Mouse (Mus musculus): ENCODE measurements around the gene Poll.

DNA sequence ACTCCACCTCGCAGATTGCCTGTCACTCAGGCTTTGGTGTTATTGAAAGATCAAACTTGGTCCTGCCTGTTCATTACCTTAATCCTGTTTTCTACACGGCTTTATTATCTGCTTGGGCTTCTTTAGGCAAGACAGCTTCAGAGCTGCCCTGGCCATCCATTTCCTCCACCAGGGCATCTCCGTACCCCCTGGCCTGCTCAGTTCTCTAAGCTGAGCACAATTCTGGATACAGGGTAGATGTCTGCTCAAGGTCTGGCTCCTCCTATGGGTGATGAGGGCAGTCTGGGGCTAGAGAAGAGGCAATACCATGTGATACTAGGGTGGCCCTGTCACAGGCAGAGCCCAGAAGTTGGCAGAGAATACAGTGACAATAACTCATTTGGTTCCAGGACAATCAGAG lies 26.5 kb upstream of the Poll start:
- TF ChIP-seq CTCF (IDR thresholded peaks at IDR 0.05; ENCODE audit: borderline replicate concordance, insufficient read depth, low read depth, low read length) (no peak), POLR2A (IDR thresholded peaks at IDR 0.05; ENCODE audit: borderline replicate concordance, insufficient read depth, low read length) (no peak)
